Mouse (Mus musculus) erythroblast, embryonic 14.5 days (primary cell): ENCODE measurements around the gene Jmjd1c.

ENCODE experiments used
- GATA1 ChIP-seq: IDR thresholded peaks from 2 replicates; pipeline ENCODE4 v1.6.1; 2012; ENCODE audit warnings: low read length, inconsistent platforms, mixed read lengths
- TAL1 ChIP-seq: IDR thresholded peaks from 3 replicates; pipeline ENCODE4 v1.6.1; 2012; ENCODE audit warnings: low read length, inconsistent platforms, mixed read lengths

DNA sequence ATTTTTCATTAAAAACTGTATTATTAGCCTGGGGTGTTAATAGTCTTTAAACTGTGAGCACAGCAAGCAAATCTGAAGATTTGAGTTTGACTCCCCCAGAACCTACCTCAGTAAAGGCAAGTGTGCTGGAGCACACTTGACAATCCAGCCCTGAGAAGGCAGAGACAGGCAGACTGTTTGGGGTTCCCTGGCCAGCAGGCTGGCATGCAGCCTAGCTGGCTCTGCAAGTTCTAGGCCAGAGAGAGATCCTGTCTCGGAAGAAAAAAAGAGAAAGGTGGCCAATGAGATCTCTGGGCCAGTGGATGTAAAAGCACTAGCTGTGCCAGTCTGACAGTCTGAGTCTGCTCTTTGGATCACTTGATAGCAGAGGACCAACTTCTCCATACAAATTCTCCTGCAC is 33.6 kb downstream of the Jmjd1c start:
- TF ChIP-seq TAL1, result no peak
- TF ChIP-seq GATA1, result no peak
